Mouse (Mus musculus): Measurements from ENCODE around the gene Tmem131.

Gene Tmem131

DNA sequence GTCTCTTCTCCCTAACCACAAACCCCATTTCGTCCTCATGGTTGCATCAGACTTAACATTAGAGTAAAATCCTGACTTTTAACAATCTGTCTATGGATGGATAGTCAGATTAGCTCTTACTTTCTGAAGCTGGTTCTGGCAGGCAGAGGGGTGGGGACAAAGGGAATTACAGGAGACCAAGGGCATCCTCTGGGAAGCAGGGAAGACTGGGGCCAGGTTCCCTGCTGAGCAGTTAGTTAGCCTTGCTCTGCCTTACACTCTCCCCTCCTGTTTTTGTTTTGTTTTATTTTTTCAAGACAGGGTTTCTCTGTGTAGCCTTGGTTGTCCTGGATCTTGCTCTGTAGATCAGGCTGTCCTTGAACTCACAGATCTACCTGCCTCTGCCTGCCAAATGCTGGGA is 173.5 kb downstream of the Tmem131 start:
- DNase-seq, result no peak

DNA sequence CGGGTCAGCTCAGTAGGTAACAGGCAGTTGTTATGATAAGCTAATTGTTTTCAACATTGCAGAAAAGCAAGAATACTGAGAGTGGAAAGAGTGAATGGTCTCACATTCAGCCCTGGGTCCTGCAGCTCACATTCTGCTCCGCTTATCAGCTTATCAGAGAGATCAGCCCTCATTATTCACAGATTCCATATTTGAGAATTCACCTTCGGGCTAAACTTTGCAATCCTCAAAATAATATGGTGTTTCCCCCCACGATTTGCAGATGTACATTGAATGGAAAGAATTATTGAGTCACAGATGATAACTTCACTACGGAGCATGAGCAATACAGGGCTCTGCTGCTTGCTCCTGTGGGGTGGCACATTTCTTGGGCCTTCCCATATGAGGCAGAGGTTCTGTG is 174.7 kb downstream of the Tmem131 start:
- DNase-seq, result peak in 1 of 2 experiments; percentile 10

DNA sequence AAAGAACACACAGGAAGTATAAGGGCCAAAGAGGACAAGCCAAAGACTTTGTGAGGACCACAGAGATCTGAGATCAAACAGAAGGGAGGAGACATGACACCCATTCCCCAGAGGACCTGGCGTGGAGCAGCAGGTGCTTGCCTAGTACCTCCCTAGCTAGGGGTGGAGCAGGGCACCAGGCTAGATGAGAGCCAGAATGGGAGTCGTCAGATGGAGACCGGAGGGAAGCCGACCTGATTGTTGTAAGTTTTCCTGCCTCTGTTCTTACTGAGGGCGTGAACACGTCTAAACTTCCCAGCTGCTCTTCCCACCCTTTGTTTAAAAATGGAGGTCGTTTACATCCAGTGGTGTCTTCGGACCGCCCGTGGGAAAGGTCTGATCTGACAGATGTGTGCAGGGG is 176.1 kb downstream of the Tmem131 start:
- DNase-seq, result no peak

DNA sequence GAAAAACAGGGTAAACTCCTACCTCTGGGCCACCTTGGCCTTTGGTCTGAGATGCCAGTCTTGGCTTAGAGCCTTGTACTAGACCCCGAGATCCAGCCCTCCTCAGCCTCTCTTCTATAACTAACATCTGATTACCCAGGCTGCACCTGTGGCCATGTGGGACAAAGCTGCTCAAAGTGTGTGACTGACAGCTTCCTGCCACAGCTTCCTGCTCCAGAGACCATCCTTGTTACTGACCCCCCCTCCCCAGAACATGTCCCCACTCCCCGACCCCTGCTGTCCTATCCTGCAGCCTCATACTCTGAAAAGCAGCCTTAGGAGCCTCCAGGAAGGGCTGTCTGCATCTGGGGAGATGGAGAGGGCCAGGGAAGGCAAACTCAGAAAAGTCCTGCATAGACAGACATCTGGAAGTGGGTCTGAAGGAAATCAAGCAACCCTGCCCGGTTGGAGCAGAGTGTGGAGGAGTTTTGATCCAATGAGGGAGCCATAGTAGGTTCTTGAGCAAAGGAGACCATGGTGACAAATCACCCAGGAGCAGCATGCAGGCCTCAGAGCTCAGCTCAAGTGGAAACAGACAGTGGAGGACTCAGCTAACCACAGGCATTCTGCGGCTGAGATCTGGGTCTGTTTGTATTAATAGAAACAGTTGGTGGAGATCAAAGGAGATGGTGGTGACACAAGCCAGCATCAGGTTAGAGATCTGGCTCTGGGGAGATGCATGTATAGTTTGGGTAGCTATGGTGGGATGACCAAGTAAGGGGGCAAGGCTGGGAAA is 176.8 kb downstream of the Tmem131 start:
- DNase-seq, result no peak

- peak in 1 of 2 experiments; percentile 25 for DNase-seq
Observed at GRCm38 (mm10) chr1:36761568-36761967, 181.9 kb downstream of the Tmem131 start, which contains the start of gene Zap70. Zap70 (plus strand) TSS chr1:36761798.

- peak in 1 of 2 experiments; percentile 14 for DNase-seq
Observed at GRCm38 (mm10) chr1:36761061-36761460, 182.4 kb downstream of the Tmem131 start.

DNA sequence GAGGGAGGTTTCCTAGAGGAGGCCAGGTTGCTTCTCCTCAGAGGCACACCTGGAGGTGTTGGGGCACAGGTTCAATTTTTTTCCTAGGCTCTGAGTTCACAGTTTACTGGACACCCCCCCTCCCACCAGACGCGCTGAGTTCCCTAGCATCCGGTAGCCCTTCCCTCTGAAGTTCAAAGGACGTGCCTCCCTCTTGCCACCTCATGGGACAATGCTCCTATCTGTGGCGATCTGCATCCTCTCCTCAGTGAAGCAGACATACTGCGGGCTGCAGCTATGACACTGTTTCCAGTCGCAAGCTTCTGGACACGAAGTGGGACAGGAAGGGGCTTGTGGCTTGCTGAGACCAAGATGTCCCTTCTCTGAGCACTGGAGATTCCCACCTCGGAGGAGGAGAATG is 183.1 kb downstream of the Tmem131 start:
- peak in 1 of 2 experiments; percentile 5 for DNase-seq

- DNase-seq, result peak in 1 of 2 experiments; percentile 29
Observed at GRCm38 (mm10) chr1:36759076-36759475, 184.4 kb downstream of the Tmem131 start.

DNA sequence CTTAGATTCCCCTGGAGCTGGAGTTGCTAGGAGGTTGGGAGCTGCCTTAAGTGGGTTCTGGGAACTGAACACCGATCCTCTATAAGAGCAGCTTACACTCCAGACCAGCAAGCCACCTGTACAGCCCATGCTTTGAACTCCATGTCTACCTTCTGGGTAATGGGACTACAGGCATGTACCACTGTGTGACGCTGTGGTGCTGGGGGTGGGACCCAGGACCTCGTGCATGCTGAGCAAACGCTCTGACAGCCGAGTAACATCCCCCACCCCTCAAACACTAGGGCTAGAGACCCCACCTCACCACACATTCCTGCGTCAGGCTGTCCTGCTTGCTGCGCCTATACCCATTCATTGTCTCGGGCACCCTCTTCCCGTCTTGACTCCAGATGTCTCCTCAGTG is 184.9 kb downstream of the Tmem131 start:
- peak in 1 of 2 experiments; percentile 17 for DNase-seq

- DNase-seq, result peak in 1 of 2 experiments; percentile 24
Observed at GRCm38 (mm10) chr1:36753932-36754675, 189.4 kb downstream of the Tmem131 start.

DNA sequence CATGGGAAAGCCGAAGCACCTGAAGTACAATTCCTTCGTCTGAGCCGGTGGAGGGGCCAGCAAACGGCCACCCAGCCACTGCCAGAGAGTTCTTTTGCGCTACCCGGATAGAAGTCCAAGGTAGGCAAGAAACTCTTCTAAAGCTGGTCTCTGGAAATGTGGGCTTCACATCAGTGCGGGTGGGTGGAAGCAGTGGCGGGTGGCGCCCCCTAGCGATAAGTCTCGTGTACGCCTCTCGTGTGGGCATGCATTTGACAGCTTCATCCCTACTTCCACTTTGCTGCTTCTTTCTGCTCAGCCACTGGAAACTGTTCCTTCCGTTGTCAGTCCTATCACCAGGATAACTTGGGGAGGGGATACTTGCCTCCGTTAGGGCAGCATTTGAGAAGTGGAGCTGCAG is 197.0 kb downstream of the Tmem131 start:
- peak; percentile 29 for DNase-seq

DNA sequence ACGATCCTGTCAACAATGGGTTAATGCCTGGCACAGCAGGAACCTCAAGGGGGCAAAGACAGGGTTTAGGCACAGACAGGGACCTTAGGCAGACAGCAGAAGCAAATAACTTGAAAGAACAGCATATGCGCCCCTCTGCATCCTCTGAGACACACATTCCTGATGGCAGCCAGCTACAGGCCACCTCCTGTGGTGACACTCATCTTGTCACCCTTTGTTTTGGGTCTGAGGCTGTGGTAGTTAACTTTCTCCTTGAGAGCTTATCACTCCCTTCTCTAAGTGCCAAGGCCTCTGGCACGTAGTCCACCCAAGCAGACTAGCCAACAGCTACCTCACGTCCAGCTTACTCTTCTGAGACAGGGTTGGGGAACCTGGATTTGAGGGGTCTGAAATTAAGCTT is 197.8 kb downstream of the Tmem131 start:
- DNase-seq, result peak in 1 of 2 experiments; percentile 19

DNA sequence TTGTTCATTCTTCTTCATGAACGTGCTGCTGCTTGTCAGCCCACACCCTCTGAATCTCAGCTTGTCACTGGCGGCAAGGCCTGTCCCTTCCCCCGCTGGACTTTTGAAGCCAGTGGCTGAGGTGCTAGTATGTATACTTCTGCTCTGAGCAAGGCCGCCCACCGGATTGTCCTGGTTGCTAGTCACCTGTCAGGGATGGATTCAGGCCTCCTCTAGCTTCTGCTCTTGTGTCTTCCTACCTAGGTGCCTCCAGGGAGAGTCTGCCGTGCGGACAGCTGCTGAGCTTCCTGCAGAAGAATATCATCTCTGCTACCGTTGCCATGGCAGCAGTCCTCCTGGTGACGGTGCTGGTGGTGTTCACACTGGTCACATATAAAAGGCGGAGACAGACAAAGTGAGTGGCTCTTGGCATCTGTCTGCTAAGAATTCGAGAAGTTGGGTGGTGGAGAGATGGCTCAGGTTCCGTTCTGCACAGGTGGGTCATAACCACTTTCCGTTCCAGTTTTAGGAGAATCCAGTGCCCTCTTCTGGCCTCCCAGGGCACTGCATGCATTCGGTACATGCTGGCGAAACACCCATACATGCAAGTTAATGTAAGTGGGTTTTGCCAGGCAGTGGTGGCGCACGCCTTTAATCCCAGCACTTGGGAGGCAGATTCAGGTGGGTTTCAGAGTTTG is 199.1 kb downstream of the Tmem131 start:
- peak; percentile 68 to 82 for DNase-seq

- peak in 1 of 2 experiments; percentile 3 for DNase-seq
Observed at GRCm38 (mm10) chr1:36743046-36743445, 200.4 kb downstream of the Tmem131 start.

Measured in kidney, postnatal 25 days (tissue).